Mouse (Mus musculus): Measurements from ENCODE around the gene Olfr507.

- TF ChIP-seq POLR2A (IDR thresholded peaks at IDR 0.05; ENCODE audit: insufficient read depth, low read depth, low read length) (no peak), CTCF (IDR thresholded peaks at IDR 0.05; ENCODE audit: insufficient read depth, low read depth, low read length) (no peak)
Measured at GRCm38 (mm10) chr7:108610487-108610886, 11.1 kb upstream of the Olfr507 start, which contains the start of gene Olfr506.
